Mouse (Mus musculus) spleen, adult 18-20 months (tissue): ENCODE results near the gene Arpin.

Source experiments
- DNase-seq, 2 experiments: peaks; one replicate each; pipeline ENCODE4 v3.0.0; 2022; ENCODE audit warnings: mixed read lengths in 2 of 2

Gene Arpin

DNA sequence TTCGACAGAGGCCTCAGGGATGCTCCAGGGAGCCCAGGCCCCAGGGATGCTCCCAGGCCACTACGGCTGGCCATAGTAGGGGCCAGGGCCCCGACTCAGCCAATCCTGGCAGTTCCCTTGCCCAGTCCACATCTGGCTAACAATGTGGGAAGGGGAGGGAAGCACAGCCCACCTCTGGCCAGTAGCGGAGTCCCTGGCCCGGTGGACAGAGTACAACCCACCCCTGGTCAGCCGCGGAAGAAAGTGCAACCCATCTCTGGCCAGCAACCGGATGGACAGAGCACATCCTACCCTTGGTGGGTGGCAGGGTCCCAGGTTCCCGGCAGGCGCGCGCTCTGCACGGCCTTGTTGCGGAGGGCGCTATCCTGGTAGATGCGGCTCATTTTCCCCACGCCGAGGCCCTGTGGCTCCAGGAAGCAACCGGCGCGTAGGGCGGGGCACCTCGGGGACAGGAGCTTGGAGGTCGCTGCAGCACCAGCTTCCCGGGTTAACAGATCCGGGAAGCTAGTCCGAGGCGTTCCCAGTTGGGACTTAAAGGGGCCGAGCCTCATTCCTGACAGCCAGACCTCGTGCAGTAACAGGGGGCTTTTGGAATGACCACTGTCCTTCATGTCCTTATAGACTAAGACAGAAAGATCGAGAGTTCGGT lies at the start of gene Arpin:
Gene Arpin, minus strand, starts transcription at position 498 of the 649 bp plus-strand sequence.
- DNase-seq, result peak in 1 of 2 experiments; percentile 22

DNA sequence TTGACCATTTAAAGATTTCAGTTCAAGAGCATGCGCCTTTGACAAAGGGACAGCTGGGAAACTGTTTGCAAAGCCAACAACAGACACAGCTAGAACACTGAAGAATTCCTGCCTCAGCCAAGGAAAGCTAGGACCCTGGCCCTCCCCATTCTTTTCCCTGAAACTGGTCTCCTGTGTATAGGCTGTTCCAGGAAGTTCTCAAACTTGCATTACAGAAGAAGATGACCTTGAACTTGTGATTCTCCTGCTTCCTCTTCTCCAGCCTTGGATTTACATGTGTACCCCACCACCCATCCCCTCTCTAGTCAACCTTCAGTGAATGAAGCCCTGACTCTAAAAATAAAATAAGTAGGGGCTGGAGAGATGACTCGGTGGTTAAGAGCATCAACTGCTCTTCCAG lies 40.2 kb upstream of the Arpin start:
- DNase-seq, result no peak

DNA sequence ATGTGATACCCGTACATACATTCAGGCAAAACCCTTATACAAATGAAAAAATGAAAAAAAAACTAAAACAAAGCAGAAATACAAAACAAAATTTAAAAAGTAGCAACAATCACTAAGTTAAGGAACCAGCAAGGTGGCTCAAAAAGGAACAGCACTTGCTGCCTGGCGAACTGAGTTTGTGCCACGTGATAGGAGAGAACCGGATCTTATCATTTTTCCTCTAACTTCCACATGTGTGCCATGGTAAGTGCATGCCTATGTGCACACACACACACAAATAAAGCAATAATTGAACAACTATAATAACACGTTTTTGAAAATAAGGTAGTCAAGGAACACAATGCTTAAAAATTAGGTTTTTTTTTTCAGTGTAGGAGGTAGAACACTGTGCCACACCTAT lies 37.0 kb upstream of the Arpin start:
- no peak for DNase-seq

DNA sequence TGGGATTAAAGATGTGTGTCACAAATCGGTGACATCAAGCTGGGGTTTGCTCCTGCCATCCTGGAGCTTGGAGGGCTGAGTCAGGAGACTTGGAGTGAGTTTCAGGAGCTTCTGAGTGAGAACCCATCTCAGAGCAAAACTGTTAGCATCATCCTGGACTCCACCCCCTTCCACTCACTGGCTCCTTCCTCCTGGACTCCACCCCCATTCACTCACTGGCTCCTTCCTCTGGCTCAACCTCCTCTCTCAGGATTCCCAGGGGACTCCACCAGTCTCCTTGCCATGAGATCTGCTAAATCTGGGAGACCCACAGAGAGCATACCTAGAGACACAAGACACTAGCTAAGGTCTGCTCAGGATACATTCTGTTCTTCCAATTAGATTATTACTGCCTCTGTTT lies 35.2 kb upstream of the Arpin start:
- DNase-seq, result no peak

DNA sequence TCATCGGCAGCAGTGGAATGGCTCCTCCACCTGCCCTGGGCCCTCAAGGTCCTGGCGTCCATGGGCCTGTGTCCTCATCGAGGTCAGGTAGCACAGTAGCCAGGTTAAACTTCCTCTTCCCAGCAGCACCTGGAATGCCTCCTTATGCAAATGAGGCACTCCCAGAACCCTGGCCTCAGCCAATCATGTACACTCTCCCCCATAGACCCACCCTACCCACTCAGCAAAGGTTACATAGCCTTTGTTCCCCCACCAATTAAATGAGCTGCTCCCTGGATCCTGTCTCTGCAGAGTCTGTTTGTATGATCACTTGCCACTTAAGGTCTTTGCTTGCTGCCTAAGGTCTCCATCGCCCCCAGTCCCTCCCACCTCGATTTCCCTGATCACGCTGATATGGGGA lies 33.2 kb upstream of the Arpin start:
- no peak for DNase-seq

DNA sequence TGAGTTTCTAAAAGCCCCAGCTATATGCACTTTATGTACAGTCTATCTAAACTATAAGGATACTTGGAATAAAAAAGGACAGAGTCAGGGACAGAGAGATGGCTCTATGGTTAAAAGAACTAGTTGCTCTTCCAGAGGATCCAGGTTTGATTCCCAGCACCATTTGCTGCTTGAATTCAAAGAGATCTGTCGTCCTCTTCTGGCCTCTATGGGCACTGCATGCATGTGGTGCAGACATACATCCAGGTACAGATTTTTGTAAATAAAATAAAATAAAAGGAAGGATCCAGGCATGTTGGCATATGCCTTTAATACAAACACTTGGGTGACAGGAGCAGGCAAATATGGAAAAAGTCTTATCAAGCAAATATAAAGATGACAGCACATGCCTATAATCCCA lies 26.4 kb upstream of the Arpin start:
- no peak for DNase-seq

DNA sequence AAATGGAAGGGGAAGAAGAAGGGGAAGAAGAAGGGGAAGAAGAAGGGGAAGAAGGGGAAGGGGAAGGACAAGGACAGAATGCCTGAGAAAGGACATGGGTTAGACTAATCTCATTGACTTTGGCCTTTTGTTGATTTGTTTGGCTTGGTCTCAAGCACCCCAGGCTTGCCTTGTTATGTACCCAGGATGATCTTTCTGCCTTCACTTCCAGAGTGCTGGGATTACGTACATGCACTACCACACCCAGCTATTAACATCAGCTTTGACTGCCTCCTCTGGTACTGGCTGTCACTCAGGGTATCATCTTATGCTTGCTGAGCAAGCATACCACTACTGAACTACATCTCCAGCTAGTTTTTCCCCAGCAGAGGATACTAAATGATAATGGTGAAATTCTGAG lies 21.0 kb upstream of the Arpin start:
- DNase-seq, result no peak

DNA sequence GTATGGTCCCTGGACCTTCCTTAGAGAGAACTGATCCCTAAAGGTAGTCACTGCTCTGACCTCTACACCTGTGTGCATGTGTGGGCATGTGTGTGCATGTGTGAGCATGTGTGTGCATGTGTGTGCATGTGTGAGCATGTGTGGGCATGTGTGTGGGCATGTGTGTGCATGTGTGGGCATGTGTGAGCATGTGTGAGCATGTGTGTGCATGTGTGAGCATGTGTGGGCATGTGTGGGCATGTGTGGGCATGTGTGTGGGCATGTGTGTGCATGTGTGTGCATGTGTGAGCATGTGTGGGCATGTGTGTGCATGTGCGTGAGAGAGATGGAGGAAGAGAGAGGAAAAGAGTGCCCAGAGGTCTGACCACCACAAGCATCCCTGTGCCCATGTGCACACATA lies 19.7 kb upstream of the Arpin start:
- DNase-seq, result no peak

DNA sequence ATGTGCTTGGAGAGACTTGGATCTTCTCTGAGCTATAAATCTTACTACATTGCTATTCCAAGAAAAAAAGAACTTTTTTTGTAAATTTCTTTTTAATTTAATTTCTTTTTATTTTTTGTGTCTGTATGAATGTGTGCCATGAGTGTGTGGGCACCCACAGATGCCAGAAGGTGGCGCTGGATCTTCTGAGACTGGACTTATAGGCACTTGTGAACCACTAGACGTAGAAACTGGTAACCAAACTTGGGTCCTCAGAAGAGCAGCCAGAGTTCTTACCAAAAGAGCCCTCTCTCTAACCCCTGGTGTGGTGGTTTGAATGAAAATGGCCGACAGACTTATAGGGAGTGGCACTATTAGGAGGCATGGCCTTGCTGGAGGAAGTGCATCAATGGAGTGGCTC lies 15.9 kb upstream of the Arpin start:
- no peak for DNase-seq

DNA sequence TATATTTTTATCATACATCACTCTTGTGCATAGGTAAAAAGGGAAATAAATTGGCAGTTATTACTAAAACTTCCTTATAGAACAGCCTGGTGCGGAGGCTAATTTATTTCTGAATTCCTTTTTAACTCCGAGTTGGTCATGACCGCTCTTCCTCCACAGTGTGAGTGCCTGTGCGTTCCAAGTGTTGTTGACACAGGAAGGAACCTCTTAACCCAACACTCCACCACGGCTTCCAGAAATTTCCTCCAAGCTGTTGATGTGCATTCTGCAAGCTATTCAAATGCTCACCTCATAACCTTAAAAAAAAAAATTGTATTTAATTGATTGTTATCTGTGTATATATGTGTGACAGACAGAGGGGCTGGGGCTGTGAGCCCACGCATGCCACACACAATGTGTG lies 15.1 kb upstream of the Arpin start:
- DNase-seq, result no peak

DNA sequence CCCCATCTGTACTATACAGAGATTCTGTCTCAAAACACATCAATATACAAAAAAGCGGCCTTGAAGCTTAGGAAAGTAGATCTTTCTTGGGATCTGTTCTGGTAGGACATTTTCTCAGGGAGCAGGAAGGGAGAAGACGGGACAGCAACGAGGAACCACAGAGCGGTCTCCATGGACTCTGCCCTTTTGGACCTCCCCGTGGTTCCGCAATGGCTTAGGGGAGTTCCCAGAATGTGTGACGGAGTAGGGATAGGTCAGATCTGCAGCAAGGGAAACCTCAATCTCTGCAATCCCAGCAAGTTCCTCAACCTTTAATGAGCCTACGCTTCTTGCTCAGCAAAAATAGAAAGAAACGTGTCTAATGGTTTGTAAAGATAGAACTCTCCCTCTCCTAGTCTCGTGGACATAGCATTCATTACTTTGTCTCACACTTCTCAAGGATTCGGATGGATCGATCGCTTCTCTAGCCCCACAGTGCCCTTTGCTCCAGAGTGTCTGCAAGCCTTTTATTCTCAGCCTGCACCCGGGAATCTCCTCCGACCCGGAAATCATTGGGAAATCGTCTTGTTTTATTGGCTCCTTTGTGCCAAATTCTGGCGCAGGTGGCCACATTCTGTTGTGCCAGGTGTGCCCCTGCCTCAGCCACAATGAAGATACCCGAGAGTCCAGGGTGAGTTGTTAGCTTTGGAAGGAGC lies 499 bp upstream of the Arpin start:
- no peak for DNase-seq

DNA sequence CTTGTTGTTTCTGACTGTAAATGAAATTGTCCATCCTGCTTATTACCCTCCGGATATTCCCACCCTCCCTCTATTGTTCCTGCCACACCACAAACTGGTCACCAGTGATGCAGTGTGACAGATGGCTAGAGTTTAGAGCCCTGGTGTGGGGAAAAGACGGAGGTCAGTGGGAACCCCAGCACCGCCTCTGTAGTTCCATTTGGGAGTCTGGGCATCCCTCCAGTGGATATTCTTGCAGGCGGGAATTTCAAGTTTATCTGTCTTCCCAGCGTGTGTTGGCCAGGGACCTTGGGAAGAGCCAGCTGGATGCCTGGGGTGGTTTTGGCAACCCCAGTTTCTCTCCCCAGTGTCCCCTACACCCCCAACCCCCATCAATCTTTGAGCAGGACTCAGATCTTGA lies 698 bp downstream of the Arpin start:
- DNase-seq, result no peak

DNA sequence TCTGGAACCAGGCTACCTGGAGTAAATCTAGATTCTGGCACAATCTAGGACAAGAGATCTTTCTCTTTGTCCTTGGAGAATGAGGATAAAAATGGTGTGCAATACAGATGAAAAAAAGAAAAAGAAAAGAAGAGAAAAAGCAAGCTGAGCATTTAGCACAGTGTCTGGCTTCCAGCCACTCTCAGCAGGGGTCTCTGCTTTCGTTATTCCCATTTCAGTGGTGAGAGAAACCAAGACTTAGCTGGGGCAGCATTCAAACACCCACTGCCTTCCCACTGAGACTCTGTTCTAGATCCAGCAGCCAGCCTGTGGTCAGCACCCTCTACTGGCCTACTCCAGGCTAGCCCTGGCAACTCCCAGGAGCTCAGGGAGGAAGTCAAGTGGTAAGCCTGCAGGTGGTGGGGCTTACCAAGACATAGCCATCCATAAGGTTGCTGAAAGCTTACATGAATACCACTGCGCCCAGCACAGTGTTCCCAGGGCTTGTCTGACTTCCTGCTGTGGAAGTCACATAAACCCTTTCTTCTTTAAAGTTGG lies 6.6 kb downstream of the Arpin start:
- DNase-seq, result no peak

DNA sequence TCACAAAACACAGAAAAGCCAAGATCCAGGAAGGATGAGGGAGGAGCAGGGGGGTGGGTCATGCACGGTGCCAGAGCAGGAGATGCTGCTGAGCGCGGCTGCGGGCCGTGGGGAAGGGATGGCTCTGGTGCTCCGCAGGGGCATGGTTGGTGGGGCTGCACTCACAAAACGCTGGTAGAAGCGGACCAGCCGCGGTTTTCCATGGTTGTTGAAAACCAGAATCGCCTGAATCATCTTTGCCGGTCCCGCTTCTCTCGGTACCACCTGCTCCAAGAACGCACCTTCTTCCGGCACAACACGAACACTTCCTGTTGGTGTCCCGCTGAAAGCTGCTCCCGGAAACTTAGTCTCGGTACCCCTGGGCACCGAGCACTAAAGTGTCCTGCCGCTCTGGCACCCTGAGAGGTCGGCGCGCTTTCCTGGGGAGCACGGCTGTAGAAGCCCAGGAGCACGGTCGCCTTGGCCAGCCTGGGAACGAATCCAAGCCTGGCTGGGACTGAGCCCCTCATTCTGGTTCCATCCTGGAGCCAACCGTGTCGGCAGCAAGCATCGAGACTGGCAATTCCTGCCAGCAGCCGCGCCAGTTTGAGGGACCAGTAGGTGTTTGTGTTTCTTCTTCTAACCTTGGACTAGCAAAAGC lies 14.7 kb downstream of the Arpin start, which contains the start of gene Ap3s2:
Gene Ap3s2, minus strand, starts transcription at position 306 of the 640 bp plus-strand sequence.
- DNase-seq, result peak; percentile 66 to 83

DNA sequence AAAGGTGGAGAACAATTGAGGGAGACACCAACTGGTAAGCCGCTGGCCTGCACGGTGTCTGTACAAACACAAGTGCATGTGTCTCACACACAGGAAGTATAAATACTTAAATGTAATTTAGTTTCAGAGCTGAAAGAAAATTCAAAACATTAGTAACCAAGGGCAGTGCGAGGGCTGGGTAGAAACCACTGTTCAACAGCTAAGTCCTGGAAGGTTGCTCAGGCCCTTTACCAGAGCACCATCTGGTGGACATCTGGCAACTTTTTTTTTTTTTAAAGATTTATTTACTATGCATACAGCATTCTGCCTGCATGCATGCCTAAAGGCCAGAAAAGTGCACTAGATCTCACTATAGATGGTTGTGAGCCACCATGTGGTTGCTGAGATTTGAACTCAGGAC lies 20.6 kb downstream of the Arpin start:
- no peak for DNase-seq

DNA sequence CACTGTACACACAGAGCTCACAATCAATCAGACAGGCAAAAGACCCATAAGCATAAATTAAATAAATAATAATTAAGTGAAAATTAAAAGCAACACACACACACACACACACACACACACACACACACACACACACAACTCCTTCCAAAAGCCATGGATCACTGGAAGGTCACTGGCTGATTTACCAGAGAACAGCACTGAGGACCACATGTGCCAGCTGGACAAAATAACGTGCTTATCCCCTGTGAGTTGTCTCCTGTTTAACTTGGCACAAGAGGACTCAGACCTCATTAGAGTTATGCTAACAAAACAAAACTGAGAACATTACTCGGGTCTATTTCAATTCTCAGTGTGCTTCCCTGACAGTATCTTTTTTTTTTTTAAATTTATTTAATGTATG lies 27.8 kb downstream of the Arpin start:
- DNase-seq, result no peak

DNA sequence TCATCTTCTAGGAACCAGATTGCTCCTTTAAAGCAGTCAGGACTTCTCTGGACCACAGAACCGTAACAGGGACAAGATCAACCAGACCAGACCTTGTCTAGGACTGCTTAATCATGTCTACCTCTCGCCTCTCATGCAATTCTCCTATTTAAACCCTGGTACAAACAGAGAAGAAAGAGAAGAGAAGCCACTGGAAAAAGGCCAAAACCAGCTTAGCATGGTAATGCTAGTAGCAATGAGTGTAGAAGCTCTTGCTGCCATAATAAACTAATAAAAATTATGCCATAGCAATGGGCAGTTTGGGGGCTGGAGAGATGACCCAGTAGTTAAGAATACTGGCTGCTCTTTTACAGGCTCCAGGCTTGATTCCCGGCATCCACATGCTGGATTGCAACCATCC lies 28.2 kb downstream of the Arpin start:
- DNase-seq, result no peak

DNA sequence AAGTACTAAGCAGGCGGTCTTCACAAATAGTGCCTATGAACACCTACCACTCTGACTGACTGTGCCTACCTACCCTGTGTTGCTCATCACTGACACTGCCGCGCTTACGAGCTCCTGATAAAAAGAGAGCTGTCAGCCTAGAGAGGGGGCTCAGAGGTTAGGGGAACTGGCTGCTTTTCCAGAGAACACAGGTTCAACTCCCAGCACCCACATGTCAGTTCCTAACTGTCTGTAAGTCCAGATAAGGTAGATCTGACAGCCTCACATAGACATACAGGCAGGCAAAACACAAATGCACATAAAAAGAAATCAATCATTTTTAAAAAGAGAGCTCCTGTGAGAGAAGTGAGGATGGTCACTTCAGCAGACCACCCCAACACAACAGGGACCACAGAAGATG lies 30.0 kb downstream of the Arpin start:
- no peak for DNase-seq

DNA sequence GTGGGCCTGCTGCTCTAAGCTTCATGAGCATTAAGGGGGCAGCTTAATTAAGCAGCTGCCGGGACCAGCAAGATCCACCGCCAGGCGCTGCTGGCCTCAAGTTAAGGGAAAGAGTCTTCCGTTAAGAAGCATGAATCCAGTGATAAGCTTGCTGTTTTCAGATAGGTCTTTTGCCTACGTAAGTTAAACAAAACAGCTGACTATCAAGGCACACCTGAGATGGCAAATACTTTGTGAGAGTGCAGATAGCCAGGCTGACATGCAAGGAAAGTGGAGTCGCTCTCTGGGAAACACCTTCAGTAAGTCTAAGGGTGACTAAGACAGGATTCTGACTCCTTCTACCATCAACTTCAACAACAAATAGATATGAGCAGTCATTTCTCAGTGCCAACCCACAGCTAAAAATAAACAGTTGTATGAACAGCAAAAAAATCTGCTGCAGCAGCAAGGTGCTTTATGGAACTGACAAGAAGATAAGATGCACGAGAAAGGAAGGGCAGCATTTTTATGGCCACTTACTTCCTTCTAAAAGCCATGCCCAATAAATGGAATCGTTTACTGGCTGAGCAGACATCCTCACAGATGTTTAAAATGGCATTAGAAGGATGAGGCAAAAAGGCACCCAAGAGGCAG lies 31.9 kb downstream of the Arpin start:
- no peak for DNase-seq

DNA sequence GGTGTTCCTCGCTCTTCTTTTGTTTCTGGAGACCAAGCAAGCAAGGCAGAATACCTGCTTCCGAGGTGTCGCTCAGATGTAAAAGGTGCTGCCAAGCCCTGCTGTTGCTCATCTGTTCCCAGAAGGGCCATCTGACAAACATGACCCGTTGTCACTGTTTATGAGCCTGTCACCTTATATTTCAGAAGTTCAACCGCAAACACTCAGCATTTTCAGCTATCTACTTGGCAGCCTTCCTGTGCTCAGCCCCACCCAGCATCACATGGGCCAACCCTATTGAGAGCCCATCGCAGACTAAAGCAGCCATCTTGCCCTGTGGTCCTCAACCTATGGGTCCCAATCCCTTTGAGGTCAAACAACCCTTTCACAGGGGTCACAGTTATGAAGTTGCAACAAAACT lies 34.4 kb downstream of the Arpin start:
- no peak for DNase-seq

DNA sequence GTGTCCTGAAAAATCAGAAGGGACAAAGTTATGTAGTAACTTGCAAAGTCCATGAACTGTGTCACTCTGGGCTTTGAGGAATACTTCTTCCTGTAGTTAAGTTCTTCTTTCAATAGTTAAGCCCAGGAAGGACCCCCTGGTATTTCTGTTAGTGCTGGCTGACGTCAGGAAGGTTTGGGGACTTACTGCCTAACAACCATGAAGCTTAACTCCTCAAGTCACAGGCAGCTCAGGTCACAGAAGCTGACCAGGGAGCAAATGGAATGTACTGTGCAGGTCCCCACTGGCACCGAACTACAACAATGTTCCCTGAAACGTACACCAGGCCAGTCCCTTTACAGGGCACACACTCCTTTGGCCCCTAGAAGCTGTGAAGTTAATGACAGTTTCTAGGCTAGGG lies 39.9 kb downstream of the Arpin start:
- DNase-seq, result no peak

DNA sequence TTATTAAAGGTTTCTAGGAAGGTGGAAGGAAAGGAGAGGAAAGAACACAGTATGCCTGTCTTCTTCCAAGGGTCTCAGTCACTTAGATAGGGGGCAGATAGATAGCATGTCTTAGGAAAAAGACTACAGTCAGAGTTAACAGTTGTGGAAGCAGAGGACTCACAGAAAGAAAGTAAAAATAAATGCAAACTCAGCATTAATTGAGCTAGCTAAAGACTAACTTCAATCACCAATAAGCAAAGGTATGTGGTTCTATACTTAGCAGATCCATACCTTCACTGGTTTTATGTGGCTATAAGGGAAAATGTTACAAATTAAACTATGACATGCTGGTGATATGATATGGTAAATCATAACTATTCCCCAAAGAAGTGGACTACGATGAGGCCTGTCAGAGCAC lies 40.4 kb downstream of the Arpin start:
- DNase-seq, result no peak

DNA sequence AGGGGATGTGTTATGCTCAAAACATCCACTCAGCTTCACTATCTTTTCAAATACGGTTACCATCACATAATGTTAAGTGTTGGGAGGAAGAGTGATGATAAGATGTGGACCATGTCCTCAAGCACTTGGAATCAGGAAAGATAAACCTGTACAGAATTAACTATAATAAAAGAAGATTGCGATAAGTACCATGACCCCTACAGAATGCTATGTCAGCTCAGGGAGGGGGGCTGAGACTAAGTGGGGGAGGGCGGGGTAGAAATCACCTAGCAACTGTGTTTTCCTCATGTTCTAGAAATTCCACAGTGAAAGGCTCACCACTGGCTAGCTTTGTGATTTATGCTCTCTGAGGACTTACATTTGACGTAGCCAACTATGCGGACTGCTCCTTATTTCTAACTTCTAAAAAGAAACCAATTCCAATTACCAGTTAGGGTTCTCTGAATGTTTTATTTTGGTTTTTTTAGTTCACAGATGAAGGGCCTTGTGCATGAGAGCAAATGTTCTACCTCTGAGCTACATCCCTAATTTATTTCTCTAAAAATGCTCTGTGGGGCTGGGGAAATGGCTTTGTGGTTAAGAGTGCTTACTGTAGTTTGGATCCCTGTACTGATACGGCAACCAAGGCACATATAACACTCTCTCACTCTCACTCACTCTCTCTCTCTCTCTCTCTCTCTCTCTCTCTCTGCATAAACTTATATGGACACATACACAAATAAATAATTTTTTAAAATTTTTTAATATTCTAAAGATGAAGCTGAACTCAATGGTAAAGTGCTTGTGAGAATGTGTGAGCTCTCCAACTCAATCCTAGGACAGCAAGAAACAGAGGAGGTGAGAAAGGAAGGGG lies 42.4 kb downstream of the Arpin start:
- DNase-seq, result no peak
